27 mouse cellular contexts compared by ENCODE assay signal in genomic region chr4:136891115-136891514, GRCm38 (mm10). TPM values are rescaled to one million over a fixed set of nuclear protein-coding genes. Genes with fewer than 3 reads are reported as not detected.
"Had no signal": no experiment of that assay in that cellular context is flagged by ENCODE, and none has a peak within 500 bp of the region (broad histone marks: within the 10 kb centered on the region; RNA-seq: fewer than 3 reads in every experiment).

No protein-coding gene starts in this region.

- H3K4me2 ChIP-seq: kidney, embryonic 15.5 days; limb, embryonic 12.5 days; limb, embryonic 15.5 days; lung, embryonic 15.5 days; midbrain, embryonic 11.5 days; neural tube, embryonic 12.5 days; neural tube, embryonic 15.5 days had no signal

- H3K9ac ChIP-seq: kidney, embryonic 15.5 days; limb, embryonic 12.5 days; limb, embryonic 15.5 days; liver, embryonic 14.5 days; lung, embryonic 15.5 days; neural tube, embryonic 12.5 days; neural tube, embryonic 15.5 days had no signal

- H3K4me1 ChIP-seq: lung, embryonic 15.5 days had no signal

- H3K9me3 ChIP-seq: kidney, embryonic 15.5 days; limb, embryonic 12.5 days; limb, embryonic 15.5 days; lung, embryonic 15.5 days; neural tube, embryonic 12.5 days; neural tube, embryonic 15.5 days had no signal

- H3K4me3 ChIP-seq: kidney, embryonic 15.5 days; left cerebral cortex, adult 2 months; limb, embryonic 12.5 days; limb, embryonic 15.5 days; lung, embryonic 15.5 days; neural tube, embryonic 12.5 days; neural tube, embryonic 15.5 days had no signal

- H3K36me3 ChIP-seq: kidney, embryonic 15.5 days; limb, embryonic 12.5 days; limb, embryonic 15.5 days; lung, embryonic 15.5 days; neural tube, embryonic 12.5 days; neural tube, embryonic 15.5 days had no signal

- DNase-seq: kidney, adult 11 months; kidney, adult 8-10 months; kidney, postnatal 10 days; kidney, postnatal 36 days; layer of hippocampus, postnatal 36 days; left cerebral cortex, postnatal 4 days; lung, adult 18-20 months; lung, postnatal 10 days; lung, postnatal 36 days; midbrain, embryonic 14.5 days; right cerebral cortex, adult 18-20 months; right cerebral cortex, postnatal 14 days; right cerebral cortex, postnatal 4 days; thymus, adult 2 months; thymus, postnatal 14 days; thymus, postnatal 4 days had no signal

- H3K27ac ChIP-seq: kidney, embryonic 15.5 days; left cerebral cortex, adult 2 months; limb, embryonic 12.5 days; limb, embryonic 15.5 days; liver, embryonic 14.5 days; lung, embryonic 15.5 days; neural tube, embryonic 12.5 days; neural tube, embryonic 15.5 days; stomach, postnatal 0 days had no signal

RNA-seq across cellular contexts. Expression of gene C1qc, which starts 1.8 kb away (rescaled TPM):
- total RNA-seq: megakaryocyte-erythroid progenitor cell, adult 5-6 weeks had no signal

RNA-seq across cellular contexts. Expression of gene C1qb, which starts 5.1 kb away (rescaled TPM):
- total RNA-seq: megakaryocyte-erythroid progenitor cell, adult 5-6 weeks had no signal

RNA-seq across cellular contexts. Expression of gene C1qa, which starts 7.5 kb away (rescaled TPM):
- total RNA-seq: megakaryocyte-erythroid progenitor cell, adult 5-6 weeks had no signal
